ENCODE assay signal across 8 mouse cellular contexts in genomic region chr10:7052315-7053017, GRCm38 (mm10). TPM values are rescaled to one million over a fixed set of nuclear protein-coding genes. Genes with fewer than 3 reads are reported as not detected.
A peak's percentile ranks its signal among the peaks of the same experiment; 100 is the strongest.
DNase-seq lines count a peak whose midpoint lies in the region; ATAC-seq and TF ChIP-seq lines count a peak whose summit lies in the region.

Ipcef1 (minus strand) TSS chr10:7052478.

- no peak within 1 kb of the TSS for H3K27ac ChIP-seq in cerebellum, adult 2 months (ENCODE audit: insufficient read depth, low read length)
- peak within 1 kb of the TSS; percentile 76 for H3K27ac ChIP-seq in embryonic facial prominence, embryonic 10.5 days (replicated peaks)
- H3K27ac ChIP-seq in intestine, embryonic 16.5 days (ENCODE audit: low read length), result peak within 1 kb of the TSS; percentile 33; the same call in 1 of the 2 replicates
- peak within 1 kb of the TSS; percentile 36; the same call in 1 of the 2 replicates for H3K27ac ChIP-seq in midbrain, embryonic 11.5 days (ENCODE audit: low read depth, low read length)
- H3K27ac ChIP-seq in gastrocnemius, adult 2 months, result no peak within 1 kb of the TSS

- no peak within 1 kb of the TSS for H3K9ac ChIP-seq in intestine, embryonic 16.5 days (ENCODE audit: low read depth, low read length)
- H3K9ac ChIP-seq in midbrain, embryonic 11.5 days (ENCODE audit: low read length), result 0 out of 2 replicates have a peak within 1 kb of the TSS, but pooled peaks have one; percentile 22

- H3K4me1 ChIP-seq in cerebellum, adult 2 months (ENCODE audit: control insufficient read depth, insufficient read depth, low read length), result no peaks in the 10 kb centered on the region
- peaks cover 8% of the 10 kb centered on the region for H3K4me1 ChIP-seq in embryonic facial prominence, embryonic 10.5 days
- H3K4me1 ChIP-seq in intestine, embryonic 16.5 days (ENCODE audit: control insufficient read depth, insufficient read depth, low read length), result peaks cover 16% of the 10 kb centered on the region
- peaks cover 3% of the 10 kb centered on the region for H3K4me1 ChIP-seq in midbrain, embryonic 11.5 days (ENCODE audit: control insufficient read depth, insufficient read depth, low read length)

- intact Hi-C loops in gastrocnemius, adult 2 months (cut with DNase I), result no loop called here

- no peak for TF ChIP-seq CTCF in cerebellum, adult 2 months (IDR thresholded peaks at IDR 0.05; ENCODE audit: borderline replicate concordance, insufficient read depth, low read depth, low read length)
- no peak for TF ChIP-seq CTCF in gastrocnemius, adult 2 months (IDR thresholded peaks at IDR 0.05)

- 0 out of 2 replicates have a peak within 1 kb of the TSS, but pooled peaks have one; percentile 4 for H3K4me2 ChIP-seq in intestine, embryonic 16.5 days (ENCODE audit: low read depth, low read length)
- peak within 1 kb of the TSS; percentile 23 for H3K4me2 ChIP-seq in midbrain, embryonic 11.5 days

- no peaks in the 10 kb centered on the region for H3K9me3 ChIP-seq in embryonic facial prominence, embryonic 10.5 days
- H3K9me3 ChIP-seq in intestine, embryonic 16.5 days (ENCODE audit: control insufficient read depth, low read length), result no peaks in the 10 kb centered on the region
- H3K9me3 ChIP-seq in midbrain, embryonic 11.5 days (ENCODE audit: control insufficient read depth, low read length), result no peaks in the 10 kb centered on the region

- no peak for DNase-seq in cerebellum, adult 2 months
- no peak for DNase-seq in cerebellum, postnatal 25 days
- peak; percentile 39 for DNase-seq in embryonic facial prominence, embryonic 10.5 days (ENCODE audit: low spot score)
- DNase-seq in midbrain, embryonic 11.5 days (ENCODE audit: low spot score, missing footprints), result peak; percentile 94
- DNase-seq in gastrocnemius, adult 2 months, result no peak
- no peak for DNase-seq in cerebellum, adult 9-10 months
- DNase-seq in spleen, postnatal 14 days (ENCODE audit: low spot score in 2 of 2), result no peak

- 40% methylated on average over 12 of the region's 12 CpGs for WGBS in cerebellum, adult 2 months
- WGBS in embryonic facial prominence, embryonic 10.5 days, result 23% methylated on average over 12 of the region's 12 CpGs
- WGBS in intestine, embryonic 16.5 days, result 21% methylated on average over 12 of the region's 12 CpGs
- WGBS in midbrain, embryonic 11.5 days, result 17% methylated on average over 12 of the region's 12 CpGs

- H3K27me3 ChIP-seq in cerebellum, adult 2 months (ENCODE audit: control insufficient read depth, insufficient read depth, low read length), result no peaks in the 10 kb centered on the region
- no peaks in the 10 kb centered on the region for H3K27me3 ChIP-seq in embryonic facial prominence, embryonic 10.5 days (replicated peaks; ENCODE audit: low read depth, poor library complexity, severe bottlenecking)
- no peaks in the 10 kb centered on the region for H3K27me3 ChIP-seq in intestine, embryonic 16.5 days (replicated peaks; ENCODE audit: control insufficient read depth, insufficient read depth, low read length)
- H3K27me3 ChIP-seq in midbrain, embryonic 11.5 days (ENCODE audit: control insufficient read depth, insufficient read depth, low read length), result no peaks in the 10 kb centered on the region

- no peak for TF ChIP-seq POLR2A in cerebellum, adult 2 months (IDR thresholded peaks at IDR 0.05; ENCODE audit: borderline replicate concordance, insufficient read depth, low read length)

- H3K4me3 ChIP-seq in cerebellum, adult 2 months (replicated peaks; ENCODE audit: insufficient read depth, low read depth, low read length), result no peak within 1 kb of the TSS
- 0 out of 2 replicates have a peak within 1 kb of the TSS, but pooled peaks have one; percentile 1 for H3K4me3 ChIP-seq in embryonic facial prominence, embryonic 10.5 days
- no peak within 1 kb of the TSS for H3K4me3 ChIP-seq in intestine, embryonic 16.5 days (ENCODE audit: low read length)
- no peak within 1 kb of the TSS for H3K4me3 ChIP-seq in midbrain, embryonic 11.5 days (ENCODE audit: low read depth, low read length)
- no peak within 1 kb of the TSS for H3K4me3 ChIP-seq in gastrocnemius, adult 2 months

- ATAC-seq in intestine, embryonic 16.5 days, result peak; percentile 60
- ATAC-seq in midbrain, embryonic 11.5 days (ENCODE audit: low FRiP score), result peak; percentile 83

- no peaks in the 10 kb centered on the region for H3K36me3 ChIP-seq in embryonic facial prominence, embryonic 10.5 days (replicated peaks)
- no peaks in the 10 kb centered on the region for H3K36me3 ChIP-seq in intestine, embryonic 16.5 days (ENCODE audit: control insufficient read depth, insufficient read depth, low read length)
- no peaks in the 10 kb centered on the region for H3K36me3 ChIP-seq in midbrain, embryonic 11.5 days (ENCODE audit: control insufficient read depth, insufficient read depth, low read length)

RNA-seq across cellular contexts. Expression of gene Ipcef1, which starts in this region (rescaled TPM):
- polyA plus RNA-seq in cerebellum, adult 2 months (2012; rRNA removed), result 22.5 and 28.0 TPM in 2 replicates
- polyA plus RNA-seq in embryonic facial prominence, embryonic 10.5 days (2016; fragmentation: Nextera tagmentation; extraction: Ambion mirVana), result 0.10 and 0.16 TPM in 2 replicates
- 0.18 and 0.24 TPM in 2 replicates for polyA plus RNA-seq in intestine, embryonic 16.5 days (2015; fragmentation: Nextera tagmentation; extraction: Ambion mirVana)
- 0.26 and 0.63 TPM in 2 replicates for polyA plus RNA-seq in midbrain, embryonic 11.5 days (2014; fragmentation: Nextera tagmentation; extraction: Ambion mirVana)
- total RNA-seq in gastrocnemius, adult 2 months (2021), result not detected

Comparison
In these comparisons a context has a peak if more than half of its experiments do, and no peak if none do; other contexts are left out.
1. RNA of gene Ipcef1 (polyA plus RNA-seq): 22.5 to 28.0 TPM in cerebellum, adult 2 months; 0.26 to 0.63 TPM in midbrain, embryonic 11.5 days, 0.18 to 0.24 TPM in intestine, embryonic 16.5 days and 0.10 to 0.16 TPM in embryonic facial prominence, embryonic 10.5 days; every median in the first group is over 10 times any median in the second.
2. Peak in DNase-seq, H3K4me3 ChIP-seq and H3K27ac ChIP-seq in embryonic facial prominence, embryonic 10.5 days; RNA of the gene not detected or under 1 TPM.
3. Peak in ATAC-seq, H3K27ac ChIP-seq and H3K4me2 ChIP-seq in intestine, embryonic 16.5 days; RNA of the gene not detected or under 1 TPM.
4. Peak in DNase-seq, ATAC-seq, H3K27ac ChIP-seq, H3K9ac ChIP-seq and H3K4me2 ChIP-seq in midbrain, embryonic 11.5 days; RNA of the gene not detected or under 1 TPM.